Mouse (Mus musculus) brain, embryonic 18.5 days (tissue): ENCODE measurements around the gene Emc7.
"Not testable (repeated sequence)": the region's sequence is repeated elsewhere in the genome, so short reads cannot be mapped to it uniquely, and the experiment has no call there.

ENCODE experiments used
- DNase-seq: peaks from one replicate; pipeline ENCODE4 v3.0.0-alpha.2; 2012; ENCODE audit warnings: low read depth, low spot score

Emc7 gene

DNA sequence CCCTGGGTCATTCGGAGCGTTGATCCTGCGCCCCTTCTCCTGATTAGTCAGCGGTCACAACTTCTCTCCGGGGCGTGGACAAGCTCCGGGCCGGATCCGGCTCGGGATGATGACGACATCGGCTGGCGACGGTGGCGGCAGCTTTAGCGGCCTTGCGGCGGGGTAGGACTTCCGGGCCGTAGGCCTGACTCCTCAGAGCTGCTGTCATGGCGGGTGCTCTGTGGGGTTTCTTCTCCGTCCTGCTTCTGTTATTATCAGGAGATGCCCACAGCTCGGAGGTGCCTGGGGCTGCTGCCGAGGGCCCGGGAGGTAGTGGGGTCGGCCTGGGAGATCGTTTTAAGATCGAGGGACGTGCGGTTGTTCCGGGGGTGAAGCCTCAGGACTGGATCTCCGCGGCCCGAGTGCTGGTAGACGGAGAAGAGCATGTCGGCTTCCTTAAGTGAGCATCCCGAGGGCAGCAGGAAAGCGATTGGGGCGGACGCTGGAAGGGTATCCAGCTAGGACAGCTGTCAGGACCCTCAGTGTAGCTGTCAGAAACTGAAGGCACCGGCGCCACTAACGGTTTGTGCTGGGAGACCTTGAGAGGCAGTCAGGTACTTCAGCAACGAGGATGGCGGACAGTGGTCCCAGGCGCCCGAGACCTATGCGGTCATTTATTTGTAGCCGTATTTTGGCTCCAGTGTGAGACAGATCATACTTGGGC, at the start of gene Emc7:
Emc7 (plus strand) TSS at position 136 of the 703 bp plus-strand sequence.
- DNase-seq: peak; percentile 85

DNA sequence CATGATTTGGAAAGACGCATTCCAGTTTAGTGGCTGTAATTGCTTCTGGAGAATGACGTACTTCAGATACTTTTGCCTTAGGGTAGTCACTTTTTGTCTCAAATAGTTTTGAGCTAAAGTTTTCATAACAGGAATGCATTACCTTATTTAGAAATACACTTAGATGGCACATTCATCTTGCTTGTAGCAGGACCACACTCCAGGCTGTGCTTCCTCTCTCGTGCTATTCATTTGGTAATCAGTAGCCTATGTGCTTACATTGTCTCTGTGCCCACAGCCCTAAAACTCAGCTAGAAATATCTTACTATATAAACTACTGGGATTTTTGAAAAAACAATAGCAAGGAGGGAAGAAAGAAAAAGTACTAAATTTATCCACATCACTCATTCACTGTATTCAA, 47.8 kb upstream of the Emc7 start:
- no peak for DNase-seq

DNA sequence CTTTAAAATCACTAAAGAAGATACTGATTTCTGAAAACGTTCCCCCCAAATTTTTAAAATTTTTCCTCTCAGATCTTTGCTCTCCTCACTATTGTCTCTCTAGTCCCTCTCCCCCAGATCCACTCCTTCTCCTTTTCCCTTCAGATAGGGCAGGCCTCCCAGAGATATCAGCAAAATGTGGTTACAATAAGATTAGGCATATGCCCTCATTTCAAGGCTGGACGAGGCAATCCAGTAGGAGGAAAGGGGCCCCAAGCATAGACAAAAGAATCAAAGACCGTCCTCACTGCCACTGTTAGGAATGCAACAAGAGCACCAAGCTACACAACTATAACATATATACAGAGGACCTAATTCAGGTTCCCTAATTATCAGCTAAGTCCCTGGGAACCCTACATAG, 29.5 kb upstream of the Emc7 start:
- no peak for DNase-seq

DNA sequence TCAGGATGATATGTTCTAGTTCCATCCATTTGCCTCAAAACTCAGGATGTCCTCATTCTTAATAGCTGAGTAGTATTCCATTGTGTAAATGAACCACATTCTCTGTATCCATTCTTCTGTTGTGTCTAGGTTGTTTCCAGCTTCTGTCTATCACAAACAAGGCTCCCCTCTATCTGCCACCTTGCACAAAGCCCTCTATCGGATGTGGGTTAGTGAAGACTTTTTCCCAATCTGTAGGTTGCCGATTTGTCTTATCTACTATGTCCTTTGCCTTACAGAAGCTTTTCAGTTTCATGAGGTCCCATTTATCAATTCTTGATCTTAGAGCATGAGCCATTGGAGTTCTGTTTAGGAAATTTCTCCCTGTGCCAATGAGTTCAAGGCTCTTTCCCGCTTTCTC, 26.3 kb upstream of the Emc7 start:
- DNase-seq: not testable (repeated sequence)

DNA sequence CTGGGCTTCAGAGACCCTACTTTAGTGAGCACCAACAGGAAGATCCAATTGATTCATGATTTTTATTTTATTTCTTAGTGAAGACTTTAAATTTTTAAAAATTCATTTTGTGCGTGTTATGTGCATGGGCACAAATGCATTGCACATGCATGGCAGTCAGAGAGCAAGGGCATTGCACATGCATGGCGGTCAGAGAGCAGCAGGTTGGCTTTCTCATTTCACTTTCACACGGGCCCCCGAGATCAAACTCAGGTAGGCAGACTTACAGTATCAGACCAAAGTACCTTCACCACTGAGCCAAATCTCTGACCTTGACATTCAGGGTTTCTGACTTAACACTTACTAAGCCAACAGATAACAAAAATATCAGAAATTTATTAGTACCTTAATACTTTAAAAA, 25.1 kb upstream of the Emc7 start:
- no peak for DNase-seq

DNA sequence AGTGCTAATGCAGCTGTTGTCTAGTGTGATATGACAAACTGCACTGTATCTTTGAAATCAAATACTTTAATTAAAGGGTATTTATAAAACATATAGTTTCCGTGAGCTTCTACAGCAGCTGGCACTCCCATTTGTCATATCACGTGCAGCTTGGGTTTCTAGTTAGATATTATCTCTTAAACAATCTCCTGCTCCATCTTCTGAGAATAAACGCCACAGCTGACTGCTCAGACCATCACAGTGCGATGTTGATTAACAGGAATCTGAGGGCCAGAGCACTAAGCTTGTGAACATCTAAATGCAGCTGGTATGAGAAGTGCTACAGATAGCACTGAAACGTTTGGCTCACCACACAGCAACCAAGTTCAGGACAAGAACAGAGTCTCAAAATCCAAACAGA, 24.4 kb upstream of the Emc7 start:
- no peak for DNase-seq

DNA sequence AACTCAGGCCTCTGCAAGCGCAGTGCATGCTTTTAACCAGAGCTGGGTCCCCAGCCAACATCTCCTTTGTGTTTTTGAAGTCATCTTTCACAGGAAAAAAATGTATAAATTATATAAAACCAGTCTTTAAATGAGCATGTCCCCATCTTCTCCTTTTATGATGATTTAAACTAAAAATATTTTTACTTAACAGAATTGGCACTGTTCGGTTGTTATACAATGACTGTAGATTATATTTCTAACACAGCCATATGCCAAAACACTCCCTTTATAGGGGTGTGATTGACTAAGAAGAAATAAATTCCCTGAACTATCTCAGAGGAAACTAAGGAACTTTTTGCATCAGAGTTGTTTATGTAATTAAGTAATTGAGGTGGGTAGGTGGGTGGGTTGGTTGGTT, 22.3 kb upstream of the Emc7 start:
- DNase-seq: no peak

DNA sequence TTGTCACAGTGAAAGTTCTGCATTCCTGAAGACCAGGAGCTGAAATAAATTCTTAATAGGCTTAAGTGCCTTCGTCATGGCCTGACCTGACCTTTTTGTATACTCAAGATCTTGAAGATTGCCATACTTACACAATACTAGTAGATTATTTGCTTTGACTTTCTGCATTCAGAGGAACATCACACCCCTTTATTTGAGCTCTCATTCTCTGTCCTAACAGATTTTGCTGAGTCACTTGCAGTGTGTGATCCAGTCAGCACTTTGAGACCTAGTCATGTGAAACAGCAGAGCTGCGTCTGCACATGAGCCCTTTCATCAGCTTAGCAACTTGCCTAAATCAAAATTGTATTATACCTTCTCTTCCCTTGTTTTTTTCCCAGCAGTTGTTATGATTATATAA, 21.4 kb upstream of the Emc7 start:
- DNase-seq: no peak

DNA sequence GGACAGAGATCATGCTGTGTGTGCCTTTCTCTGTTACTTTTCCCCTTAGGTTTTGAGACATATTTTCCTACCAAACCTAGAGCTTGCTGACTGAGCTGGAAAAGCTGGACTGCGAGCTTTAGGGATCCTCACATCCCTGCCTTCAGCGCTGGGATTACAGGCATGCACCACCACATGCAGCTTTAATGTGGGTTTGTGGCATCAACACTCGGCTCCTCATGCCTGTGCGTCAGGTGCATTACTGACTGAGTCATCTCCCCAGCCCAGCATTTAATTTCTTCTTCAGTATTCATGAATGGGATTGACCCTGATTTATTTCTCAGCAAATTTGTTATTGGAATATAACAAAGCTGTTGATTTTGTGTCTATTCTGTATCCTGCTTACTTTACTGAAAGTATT, 18.5 kb upstream of the Emc7 start:
- no peak for DNase-seq

DNA sequence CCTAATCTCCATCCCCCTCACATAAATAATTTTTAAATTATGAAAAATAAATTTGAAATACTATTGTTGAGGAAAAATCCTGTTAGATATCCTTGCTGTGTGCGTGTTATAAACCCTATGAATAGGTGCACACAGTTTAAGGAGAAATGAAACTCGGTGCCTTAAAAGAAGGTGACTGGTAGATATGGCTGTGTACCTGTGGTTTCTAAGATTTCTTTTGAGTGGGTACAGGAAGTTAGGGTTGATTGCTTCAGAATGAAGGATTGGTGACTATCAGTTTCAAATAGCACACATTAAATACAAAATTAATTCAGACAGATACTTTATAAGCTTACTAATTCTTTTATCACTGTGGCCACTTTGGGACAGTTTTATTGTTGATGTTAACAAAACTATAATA, 17.2 kb upstream of the Emc7 start:
- no peak for DNase-seq

DNA sequence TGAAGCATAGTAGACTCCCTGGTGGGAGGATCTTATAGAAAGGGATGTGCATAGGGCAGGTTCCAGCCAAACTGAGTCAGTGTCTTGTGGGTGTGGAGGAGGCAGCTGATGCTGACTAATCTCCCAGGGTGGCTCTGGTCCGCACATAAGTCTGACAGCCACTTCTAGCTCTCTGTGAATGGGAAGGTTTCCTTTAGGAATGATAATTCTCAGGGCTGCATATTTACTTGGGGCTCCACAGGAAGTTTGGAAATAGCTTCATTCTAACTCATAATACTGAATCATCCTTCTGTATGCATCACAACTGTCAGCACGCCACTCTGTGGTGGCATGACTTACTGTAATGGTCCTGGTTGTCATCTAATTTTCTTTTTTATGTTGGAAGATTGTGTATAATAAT, 11.3 kb upstream of the Emc7 start:
- no peak for DNase-seq

DNA sequence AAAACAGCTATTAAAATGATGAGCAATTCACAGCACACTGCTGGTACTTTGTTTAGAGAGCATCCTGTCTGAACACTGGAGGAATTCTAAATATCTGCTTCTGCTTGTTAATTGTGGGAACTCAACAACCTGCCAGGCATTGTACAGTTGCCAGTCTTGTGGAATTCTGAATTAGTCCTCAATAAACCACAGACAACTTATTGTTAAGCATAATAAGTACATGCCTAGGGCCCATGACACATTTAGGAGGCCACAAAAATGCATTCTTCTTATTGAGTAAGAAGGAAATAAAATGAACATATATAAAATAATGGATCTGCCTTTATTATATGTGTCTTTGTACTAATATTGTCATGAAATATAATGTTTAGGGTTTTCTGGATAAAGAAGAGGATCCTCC, 9.3 kb upstream of the Emc7 start:
- DNase-seq: no peak

DNA sequence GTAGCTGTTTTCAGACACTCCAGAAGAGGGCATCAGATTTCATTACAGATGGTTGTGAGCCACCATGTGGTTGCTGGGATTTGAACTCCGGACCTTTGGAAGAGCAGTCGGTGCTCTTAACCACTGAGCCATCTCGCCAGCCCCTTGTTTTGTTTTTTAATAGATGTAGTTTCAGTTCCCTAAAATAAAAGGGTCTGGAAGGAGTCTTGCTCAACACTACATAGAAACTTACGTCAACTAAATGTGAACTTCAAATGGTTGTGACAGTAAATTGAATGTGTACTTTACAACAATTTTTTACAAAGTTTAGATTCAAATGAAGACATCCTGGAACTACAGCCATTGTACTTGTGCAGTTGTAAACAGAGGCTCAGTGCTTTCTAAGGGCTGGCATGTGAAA, 6.8 kb upstream of the Emc7 start:
- DNase-seq: not testable (repeated sequence)

DNA sequence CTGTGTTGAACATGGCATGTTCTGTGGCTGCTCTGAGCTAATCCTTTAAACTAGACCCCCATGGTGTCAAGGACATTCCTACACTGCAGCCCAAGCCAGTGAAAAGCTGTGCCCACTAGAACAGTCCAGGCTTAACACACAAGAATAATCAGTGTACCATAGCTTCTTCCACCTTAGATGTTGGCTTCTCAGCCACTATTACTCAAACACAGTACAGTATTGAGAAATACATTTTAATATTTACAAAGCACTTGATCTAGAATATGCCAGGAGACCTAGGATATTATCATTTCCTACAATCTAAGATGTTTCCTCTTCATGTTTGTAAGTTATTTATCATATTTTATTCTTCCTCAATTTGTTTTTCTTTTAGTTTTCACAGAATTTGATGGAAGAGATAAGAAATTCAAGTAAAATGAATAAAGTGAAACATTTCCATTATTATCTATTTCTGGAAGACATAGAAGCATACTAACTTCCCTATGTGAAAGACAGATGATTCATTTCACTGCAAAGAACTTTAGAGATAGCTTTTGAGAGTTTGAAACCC, 6.2 kb upstream of the Emc7 start:
- DNase-seq: no peak

DNA sequence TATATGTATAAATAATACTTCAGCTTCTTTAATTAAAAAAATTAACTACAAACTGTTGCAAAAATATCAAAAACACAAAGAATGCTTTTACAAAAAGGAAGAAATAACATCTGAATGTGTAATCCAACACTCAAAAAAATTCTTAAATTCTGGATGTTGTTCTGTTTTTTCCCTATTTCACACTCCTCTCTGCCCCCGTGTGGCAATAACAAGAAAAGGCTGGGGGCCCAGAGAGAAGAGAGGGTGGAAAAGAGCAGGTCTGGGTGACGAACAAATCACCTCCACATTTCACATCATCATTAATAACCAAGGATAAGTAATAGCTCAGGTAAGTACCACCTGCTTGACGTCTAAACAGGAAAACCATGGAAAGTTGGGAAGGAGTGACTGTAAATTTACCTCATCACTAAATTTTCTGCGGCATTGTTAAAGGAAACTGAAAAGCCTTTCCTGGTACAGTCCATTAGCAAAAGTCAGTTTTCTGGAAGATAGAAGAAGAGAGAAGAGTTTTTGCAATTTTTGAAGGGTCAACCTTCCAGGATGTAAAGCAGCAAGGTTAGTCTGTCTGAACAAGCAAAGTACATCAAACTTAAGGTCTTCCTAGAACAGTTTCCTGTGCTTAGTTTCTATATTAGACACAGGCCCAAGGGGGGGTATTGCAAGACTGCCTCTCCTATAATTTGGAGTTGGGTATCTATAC, 5.0 kb upstream of the Emc7 start:
- no peak for DNase-seq

DNA sequence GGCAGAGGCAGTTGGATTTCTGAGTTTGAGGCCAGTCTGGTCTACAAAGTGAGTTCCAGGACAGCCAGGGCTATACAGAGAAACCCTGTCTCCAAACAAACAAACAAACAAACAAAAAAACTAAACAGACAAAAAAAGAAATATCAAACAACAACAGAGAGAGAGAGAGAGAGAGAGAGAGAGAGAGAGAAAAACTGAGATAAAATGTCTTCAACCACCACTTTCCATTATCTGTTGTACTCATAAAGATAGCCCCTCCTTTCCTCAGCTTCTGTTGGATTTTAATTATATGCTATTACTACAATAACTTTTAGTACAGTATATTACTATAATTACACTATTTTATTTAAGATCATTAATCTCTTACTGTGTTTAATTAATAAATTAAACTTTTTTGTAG, 2.3 kb upstream of the Emc7 start:
- DNase-seq: not testable (repeated sequence)

DNA sequence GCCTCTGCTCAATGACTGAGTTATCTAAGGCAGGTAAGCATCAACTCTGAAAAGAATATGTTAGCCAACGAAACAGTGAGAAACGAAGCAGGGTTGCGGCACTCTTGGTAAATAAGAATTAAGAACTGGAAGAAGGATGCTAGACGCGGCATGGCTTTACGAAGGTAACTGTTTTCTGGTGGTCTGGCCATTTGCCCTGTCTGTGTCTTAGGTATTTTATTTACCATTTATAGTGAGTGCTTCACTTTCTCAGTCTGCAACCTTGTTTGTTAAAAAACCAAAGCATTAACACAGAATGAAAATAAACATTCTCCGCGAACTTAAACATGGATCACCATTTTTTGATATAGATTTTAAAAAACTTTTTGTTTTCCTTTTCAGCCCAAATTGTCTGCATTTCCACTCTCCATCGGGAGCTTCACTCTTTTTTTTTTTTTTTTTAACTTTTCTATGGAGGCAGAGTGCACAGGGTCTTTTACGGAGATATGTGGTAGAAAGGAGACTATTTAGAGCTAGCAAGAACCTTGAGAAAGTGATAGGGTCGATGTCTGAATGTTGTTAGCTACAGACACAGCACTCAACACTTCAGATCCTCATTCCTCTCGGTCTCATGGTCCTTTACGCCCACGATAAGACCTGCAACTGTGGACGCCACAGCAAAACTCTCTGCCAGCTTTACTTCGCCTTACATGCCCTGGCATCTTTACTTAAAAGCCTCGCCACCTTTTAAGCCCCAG, 504 bp upstream of the Emc7 start:
- DNase-seq: no peak

DNA sequence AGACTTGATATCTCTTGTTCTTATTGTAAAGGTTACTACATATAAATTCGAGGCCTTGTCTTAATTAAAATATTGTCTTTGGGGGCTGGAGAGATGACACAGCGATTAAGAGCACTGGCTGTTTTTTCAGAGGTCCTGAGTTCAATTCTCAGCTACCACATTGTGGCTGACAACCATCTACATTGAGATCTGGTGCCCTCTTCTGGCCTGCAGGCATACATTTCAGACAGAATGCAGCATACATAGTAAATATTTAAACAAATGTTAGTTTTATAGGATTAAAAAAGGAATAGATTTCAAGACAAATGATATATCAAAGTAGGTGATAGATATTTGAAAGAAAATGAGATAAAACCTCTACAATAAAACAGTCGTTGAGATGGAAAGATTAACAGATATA, 5.8 kb downstream of the Emc7 start:
- DNase-seq: no peak

DNA sequence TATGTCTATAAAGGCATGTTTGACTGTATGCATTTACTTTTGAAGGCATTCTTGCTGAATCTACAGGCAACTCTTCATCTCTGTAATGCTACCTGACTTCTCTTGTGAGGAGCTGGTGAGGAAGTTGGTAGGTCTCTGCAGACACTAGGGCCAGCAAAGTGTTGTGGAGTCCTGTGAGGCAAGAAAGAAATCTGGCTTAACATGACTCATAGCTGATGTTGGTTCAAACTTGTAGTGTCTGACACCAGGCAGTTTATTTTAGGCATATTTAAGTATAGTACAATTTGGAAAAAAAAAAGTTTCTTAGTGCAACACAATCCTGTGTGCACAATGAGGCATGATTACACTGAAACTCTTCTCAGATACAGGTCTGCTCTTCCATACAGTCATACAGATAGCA, 14.7 kb downstream of the Emc7 start:
- DNase-seq: no peak

DNA sequence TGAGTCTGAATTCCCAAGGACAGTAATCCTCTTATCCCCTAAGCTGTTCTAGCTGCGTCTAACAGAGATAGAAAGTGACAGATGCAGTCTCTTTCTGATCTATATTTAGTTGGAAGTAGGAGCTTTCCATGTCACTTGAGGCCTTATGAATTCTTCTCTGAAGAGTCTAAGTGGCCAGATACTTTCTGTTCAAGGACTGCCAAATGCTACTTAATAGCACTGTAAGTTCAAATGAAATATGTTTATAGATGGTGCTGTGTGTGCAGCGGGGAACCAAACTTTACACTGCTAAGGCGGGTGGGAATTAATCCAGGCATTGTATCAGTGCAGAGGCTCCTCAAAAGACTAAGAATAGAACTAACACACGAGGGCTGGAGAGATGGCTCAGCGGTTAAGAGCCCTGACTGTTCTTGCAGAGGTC, 16.2 kb downstream of the Emc7 start:
- no peak for DNase-seq

DNA sequence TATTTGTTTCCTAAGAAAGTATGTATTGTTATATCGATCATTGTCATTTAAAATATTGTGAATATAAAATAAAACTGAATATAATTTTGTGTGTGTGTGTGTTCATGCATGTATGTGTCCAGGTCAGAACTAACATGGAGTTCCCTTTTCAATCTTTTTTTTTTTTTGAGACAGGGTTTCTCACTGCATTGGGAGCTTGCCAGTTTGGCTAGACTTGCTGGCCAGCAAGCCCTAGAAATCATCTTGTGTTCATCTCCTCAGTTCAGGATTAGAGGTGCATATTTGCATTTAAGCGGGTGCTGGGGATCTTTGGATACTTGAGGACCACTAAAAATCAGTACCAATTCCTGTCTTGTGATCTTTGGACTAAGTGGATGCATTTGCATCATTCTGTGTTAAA, 17.3 kb downstream of the Emc7 start:
- no peak for DNase-seq

DNA sequence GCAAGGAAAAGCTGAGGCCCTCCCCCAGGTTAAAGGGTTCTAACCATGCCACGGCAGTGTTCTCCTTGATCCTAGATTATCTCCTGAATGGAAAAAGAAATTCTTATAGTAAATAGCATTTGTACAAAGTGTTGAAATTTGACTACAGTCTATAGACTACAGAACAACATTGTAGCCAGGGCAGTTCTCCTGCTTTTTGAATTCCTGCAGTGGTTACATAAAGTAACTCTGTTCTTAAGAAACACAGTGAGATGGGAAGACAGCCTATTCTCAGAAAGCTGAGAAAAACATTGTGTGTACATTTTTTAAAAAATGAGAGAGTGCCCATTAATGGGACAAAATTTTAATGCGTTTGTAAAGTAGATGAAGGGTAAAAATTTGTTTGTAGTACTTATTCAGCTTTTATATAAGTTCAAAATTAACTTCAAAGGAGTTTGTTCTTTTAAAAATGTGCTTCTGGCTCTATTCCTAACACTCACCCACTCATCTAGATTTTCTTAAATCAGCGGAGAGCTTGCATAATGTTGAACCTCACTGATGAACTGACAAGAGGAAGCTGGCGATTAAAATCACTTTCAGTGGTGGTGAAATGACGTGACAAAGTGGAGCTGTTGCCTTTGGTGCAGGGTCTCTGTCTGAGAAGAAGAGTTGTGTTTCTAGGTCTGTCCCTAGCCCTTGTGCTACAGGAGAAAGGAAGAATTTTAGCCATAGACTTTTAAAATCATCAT, 20.4 kb downstream of the Emc7 start:
- DNase-seq: no peak
